Mouse (Mus musculus) splenic B cell, adult 2 months (primary cell): ENCODE results near the gene Pramef6.
"Not testable (repeated sequence)": the region's sequence is repeated elsewhere in the genome, so short reads cannot be mapped to it uniquely, and the experiment has no call there.

Experiments
- DNase-seq: peaks from one replicate; pipeline ENCODE4 v3.0.0-alpha.2; 2011; ENCODE audit warnings: low read depth, low spot score
- H3K27me3 ChIP-seq: 2 replicates; pipeline ENCODE4 v1.6.1; 2012; ENCODE audit warnings: mild to moderate bottlenecking, low read length, moderate library complexity, mixed read lengths; ENCODE audit not compliant: control insufficient read depth, poor library complexity, insufficient read depth, severe bottlenecking
- H3K36me3 ChIP-seq: 2 replicates; pipeline ENCODE4 v1.6.1; 2012; ENCODE audit warnings: mild to moderate bottlenecking, low read length, moderate library complexity, mixed read lengths; ENCODE audit not compliant: control insufficient read depth, poor library complexity, insufficient read depth, severe bottlenecking

Pramef6 gene

DNA sequence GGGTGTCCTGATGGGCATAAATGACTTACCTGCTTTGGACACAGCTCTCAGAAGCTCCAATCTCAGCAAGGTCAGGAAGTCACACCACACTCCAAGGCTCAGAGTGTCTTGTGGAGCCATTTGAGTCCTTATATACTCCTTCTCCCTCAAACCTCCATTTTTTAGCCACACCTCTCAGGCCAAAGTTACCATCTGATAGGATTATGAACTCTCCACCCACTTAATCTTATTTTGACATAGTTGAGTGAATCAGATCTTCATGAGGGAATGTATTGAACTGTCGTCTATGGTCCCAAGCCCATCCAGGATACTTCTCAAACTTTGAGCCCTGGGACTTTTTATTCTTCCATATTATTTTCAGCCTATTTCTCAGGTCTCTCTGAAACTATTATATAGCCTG lies at the start of gene Pramef6:
Pramef6 (minus strand) TSS at position 101 of the 400 bp plus-strand sequence.
- not testable (repeated sequence) for DNase-seq, H3K27me3 ChIP-seq

DNA sequence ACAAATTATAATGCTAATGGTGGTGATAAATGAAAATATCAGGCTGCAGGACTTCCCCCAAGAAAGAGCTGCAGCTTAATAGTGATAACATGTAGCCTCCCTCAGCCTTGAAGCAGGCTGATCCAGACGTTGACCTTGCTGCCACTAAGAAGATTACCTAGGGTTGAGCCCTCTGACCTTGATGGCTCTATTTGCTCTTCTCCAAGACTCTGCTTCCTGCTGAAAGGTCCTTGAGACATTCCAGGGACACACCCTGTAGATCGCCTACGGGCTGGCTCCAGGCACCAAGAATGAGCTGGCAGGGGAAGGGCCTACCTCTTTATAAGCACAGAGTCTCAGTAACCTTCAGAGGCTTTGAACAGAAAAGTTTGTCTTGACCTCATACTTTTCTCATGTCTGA lies 5.8 kb downstream of the Pramef6 start:
- DNase-seq = not testable (repeated sequence)

More for the DNA sequence above, at the start of gene Pramef6:
- H3K36me3 ChIP-seq = not testable (repeated sequence)

DNA sequence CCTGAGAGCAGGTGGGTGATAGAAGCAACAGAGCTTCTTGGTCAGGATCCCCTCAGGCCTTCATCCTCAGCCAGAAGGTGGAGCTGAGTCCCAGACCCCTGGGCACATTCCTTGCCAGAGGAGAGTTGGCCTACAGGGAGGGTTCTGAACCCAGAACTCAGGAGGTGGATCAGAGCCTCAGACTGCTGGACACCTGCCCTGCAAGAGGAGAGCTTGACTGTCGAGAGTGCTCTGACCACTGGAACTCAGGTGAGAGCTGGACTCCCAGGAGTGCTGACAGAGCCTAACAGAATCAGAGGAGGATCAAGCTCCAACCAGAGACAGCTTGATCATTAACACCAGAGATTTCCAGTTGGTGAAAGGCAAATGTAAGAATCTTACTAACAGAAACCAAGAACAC lies 17.8 kb downstream of the Pramef6 start:
- H3K36me3 ChIP-seq, H3K27me3 ChIP-seq, DNase-seq: not testable (repeated sequence)

More for the DNA sequence above, 5.8 kb downstream of the Pramef6 start:
- H3K27me3 ChIP-seq, H3K36me3 ChIP-seq: not testable (repeated sequence)

DNA sequence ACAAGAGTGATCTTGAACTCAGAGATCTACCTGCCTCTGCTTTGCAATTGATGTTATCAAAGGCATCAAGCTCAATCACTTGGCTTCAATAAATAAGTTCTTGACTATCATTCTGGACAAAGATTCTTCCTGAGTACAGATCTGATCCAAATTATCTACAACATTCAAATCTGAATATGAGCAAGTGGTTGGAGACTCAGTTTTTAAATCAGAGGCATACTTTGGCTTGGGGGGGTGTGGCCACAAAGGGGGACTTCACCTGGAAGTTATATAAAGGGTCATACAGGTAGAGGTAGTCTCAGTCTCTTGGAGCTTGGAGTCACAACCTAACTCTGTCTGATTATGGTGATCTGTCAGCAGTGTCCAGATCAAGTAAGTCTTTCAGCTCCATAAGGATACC lies 54.0 kb downstream of the Pramef6 start, which contains the start of gene Gm13103:
Gm13103 (plus strand) TSS at position 301 of the 400 bp plus-strand sequence.
- not testable (repeated sequence) for H3K27me3 ChIP-seq, DNase-seq, H3K36me3 ChIP-seq
